Mouse (Mus musculus) urinary bladder, adult 2 months (tissue): Measurements from ENCODE around the gene Gsdme. TPM values are rescaled to one million over a fixed set of nuclear protein-coding genes. Genes with fewer than 3 reads are reported as not detected.

Experiments used
- DNase-seq: peaks from one replicate; pipeline ENCODE4 v3.0.0; 2022; ENCODE audit warnings: low spot score
- polyA plus RNA-seq: library from polyadenylated mRNA; depleted of rRNA; stranded (reverse); fragments of >200 nt; gene quantifications from 2 replicates; pipeline ENCODE4 v1.2.3, GENCODE M21; 2012

Gsdme gene
- polyA plus RNA-seq, 1 experiment, result 4.1 TPM

GRCm38 (mm10) chr6:50244967-50245366, 18.7 kb downstream of the Gsdme start:
- no peak for DNase-seq

GRCm38 (mm10) chr6:50244126-50244525, 19.5 kb downstream of the Gsdme start:
- no peak for DNase-seq

- no peak for DNase-seq
These were observed 23.2 kb downstream of the Gsdme start for GRCm38 (mm10) chr6:50240437-50240836.

- no peak for DNase-seq
These were observed 23.8 kb downstream of the Gsdme start for GRCm38 (mm10) chr6:50239902-50240301.

GRCm38 (mm10) chr6:50237963-50238362, 25.7 kb downstream of the Gsdme start:
- DNase-seq, result no peak

- DNase-seq, result no peak
These were observed 30.7 kb downstream of the Gsdme start for GRCm38 (mm10) chr6:50232984-50233383.

GRCm38 (mm10) chr6:50231288-50231687, 32.4 kb downstream of the Gsdme start:
- DNase-seq, result no peak

- DNase-seq, result no peak
These were observed 35.5 kb downstream of the Gsdme start for GRCm38 (mm10) chr6:50228180-50228579.

- no peak for DNase-seq
These were observed 38.4 kb downstream of the Gsdme start for GRCm38 (mm10) chr6:50225232-50225631.

- DNase-seq, result no peak
These were observed 40.1 kb downstream of the Gsdme start for GRCm38 (mm10) chr6:50223606-50224005.

GRCm38 (mm10) chr6:50222986-50223385, 40.7 kb downstream of the Gsdme start:
- no peak for DNase-seq

- DNase-seq, result no peak
These were observed 41.3 kb downstream of the Gsdme start for GRCm38 (mm10) chr6:50222351-50222750.

GRCm38 (mm10) chr6:50220863-50221262, 42.8 kb downstream of the Gsdme start:
- no peak for DNase-seq

- DNase-seq, result no peak
These were observed 44.6 kb downstream of the Gsdme start for GRCm38 (mm10) chr6:50219066-50219465.

GRCm38 (mm10) chr6:50218628-50219027, 45.0 kb downstream of the Gsdme start:
- DNase-seq, result no peak

GRCm38 (mm10) chr6:50215986-50216385, 47.7 kb downstream of the Gsdme start:
- no peak for DNase-seq

- DNase-seq, result no peak
These were observed 48.3 kb downstream of the Gsdme start for GRCm38 (mm10) chr6:50215373-50215745.

GRCm38 (mm10) chr6:50214711-50215372, 48.8 kb downstream of the Gsdme start:
- no peak for DNase-seq

GRCm38 (mm10) chr6:50205093-50205492, 58.6 kb downstream of the Gsdme start:
- no peak for DNase-seq

GRCm38 (mm10) chr6:50204356-50204755, 59.3 kb downstream of the Gsdme start:
- no peak for DNase-seq

- DNase-seq, result no peak
These were observed 69.8 kb downstream of the Gsdme start for GRCm38 (mm10) chr6:50193851-50194250.

GRCm38 (mm10) chr6:50192822-50193221, 70.8 kb downstream of the Gsdme start:
- DNase-seq, result no peak

GRCm38 (mm10) chr6:50192169-50192568, 71.5 kb downstream of the Gsdme start:
- DNase-seq, result no peak

- no peak for DNase-seq
These were observed 72.1 kb downstream of the Gsdme start for GRCm38 (mm10) chr6:50191605-50192004.
